Mouse (Mus musculus) forebrain, embryonic 11.5 days (tissue): ENCODE data around the gene Rinl. TPM values are rescaled to one million over a fixed set of nuclear protein-coding genes. Genes with fewer than 3 reads are reported as not detected.

Experiments used
- ATAC-seq: fragments of 200-750 bp; cut with Nextera tagmentation; replicated peaks from 2 replicates; pipeline ENCODE4 v1.8.0; 2017; ENCODE audit warnings: moderate TSS enrichment; ENCODE audit not compliant: low FRiP score
- DNase-seq: peaks from one replicate; pipeline ENCODE4 v3.0.0-alpha.2; 2017; ENCODE audit warnings: low spot score
- H3K27ac ChIP-seq: fragments of 300-500 bp; sonication (generic); 2 replicates; pipeline ENCODE4 v1.5.1; 2014; ENCODE audit warnings: low read depth, low read length
- H3K27me3 ChIP-seq: fragments of 300-500 bp; sonication (generic); 2 replicates; pipeline ENCODE4 v1.6.1; 2014; ENCODE audit warnings: mild to moderate bottlenecking, low read length, mixed read lengths; ENCODE audit not compliant: control insufficient read depth, insufficient read depth
- H3K36me3 ChIP-seq: fragments of 300-500 bp; sonication (generic); 2 replicates; pipeline ENCODE4 v1.6.1; 2014; ENCODE audit warnings: mild to moderate bottlenecking, low read length, moderate library complexity, mixed read lengths; ENCODE audit not compliant: control insufficient read depth, insufficient read depth
- H3K4me1 ChIP-seq: fragments of 300-500 bp; sonication (generic); replicated peaks from 2 replicates; pipeline ENCODE4 v1.6.1; 2014; ENCODE audit warnings: low read length, mixed read lengths; ENCODE audit not compliant: control insufficient read depth, insufficient read depth
- H3K4me2 ChIP-seq: fragments of 300-500 bp; sonication (generic); 2 replicates; pipeline ENCODE4 v1.6.1; 2014; ENCODE audit warnings: low read depth, mild to moderate bottlenecking, low read length, moderate library complexity, mixed read lengths; ENCODE audit not compliant: severe bottlenecking
- H3K4me3 ChIP-seq: fragments of 300-500 bp; sonication (generic); 2 replicates; pipeline ENCODE4 v1.5.1; 2014; ENCODE audit warnings: low read depth, low read length
- H3K9ac ChIP-seq: fragments of 300-500 bp; sonication (generic); 2 replicates; pipeline ENCODE4 v1.6.1; 2014; ENCODE audit warnings: low read length
- H3K9me3 ChIP-seq: fragments of 300-500 bp; sonication (generic); 2 replicates; pipeline ENCODE4 v1.6.1; 2016; ENCODE audit warnings: low read length, mixed read lengths; ENCODE audit not compliant: control insufficient read depth
- WGBS: fragments of 180-500 bp; shearing (Covaris S2); extraction: QIAGEN DNeasy Blood & Tissue Kit; methylation state at CpG from one replicate; pipeline ENCODE4 v1.1.7; 2014; 5-methylcytosine and 5-hydroxymethylcytosine counted together
- polyA plus RNA-seq: library from polyadenylated mRNA; unstranded; fragments of >200 nt; fragmentation: Nextera tagmentation; extraction: Ambion mirVana; gene quantifications from 2 replicates; pipeline ENCODE4 v1.2.1, GENCODE M21; 2014

Gene Rinl
- polyA plus RNA-seq, 1 experiment from 2014 or later, result 2.1 TPM

DNA sequence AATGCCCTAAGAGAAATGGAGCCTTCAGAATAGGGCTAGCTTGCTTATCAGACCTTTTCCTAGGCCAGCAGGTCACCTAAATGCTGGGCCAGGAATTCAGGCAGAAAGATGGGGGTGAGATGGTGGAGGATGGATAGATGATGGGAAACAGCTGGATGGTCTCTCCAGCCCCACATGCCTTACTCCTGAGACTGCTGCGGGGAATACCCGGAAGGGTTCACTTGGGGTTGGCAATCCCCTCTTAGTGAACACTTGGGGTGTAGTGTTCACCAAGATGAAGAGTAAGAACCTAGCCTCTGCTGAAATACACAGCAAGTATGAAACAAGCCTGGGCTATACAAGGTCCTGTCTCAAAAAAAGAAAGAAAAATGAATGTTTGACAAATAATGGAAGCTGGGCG, 466 bp downstream of the Rinl start:
- 83% methylated on average over 3 of the region's 3 CpGs for WGBS
- DNase-seq (no peak), ATAC-seq (no peak)
- no peaks in the 10 kb centered on the region; the same call in 1 of the 2 replicates for H3K36me3 ChIP-seq
- H3K9me3 ChIP-seq, result no peaks in the 10 kb centered on the region
- no peaks in the 10 kb centered on the region for H3K4me1 ChIP-seq
- no peak overlapping the region for H3K9ac ChIP-seq
- no peak overlapping the region for H3K4me2 ChIP-seq
- H3K27ac ChIP-seq, result no peak overlapping the region
- H3K4me3 ChIP-seq, result no peak overlapping the region
- H3K27me3 ChIP-seq, result no peaks in the 10 kb centered on the region

DNA sequence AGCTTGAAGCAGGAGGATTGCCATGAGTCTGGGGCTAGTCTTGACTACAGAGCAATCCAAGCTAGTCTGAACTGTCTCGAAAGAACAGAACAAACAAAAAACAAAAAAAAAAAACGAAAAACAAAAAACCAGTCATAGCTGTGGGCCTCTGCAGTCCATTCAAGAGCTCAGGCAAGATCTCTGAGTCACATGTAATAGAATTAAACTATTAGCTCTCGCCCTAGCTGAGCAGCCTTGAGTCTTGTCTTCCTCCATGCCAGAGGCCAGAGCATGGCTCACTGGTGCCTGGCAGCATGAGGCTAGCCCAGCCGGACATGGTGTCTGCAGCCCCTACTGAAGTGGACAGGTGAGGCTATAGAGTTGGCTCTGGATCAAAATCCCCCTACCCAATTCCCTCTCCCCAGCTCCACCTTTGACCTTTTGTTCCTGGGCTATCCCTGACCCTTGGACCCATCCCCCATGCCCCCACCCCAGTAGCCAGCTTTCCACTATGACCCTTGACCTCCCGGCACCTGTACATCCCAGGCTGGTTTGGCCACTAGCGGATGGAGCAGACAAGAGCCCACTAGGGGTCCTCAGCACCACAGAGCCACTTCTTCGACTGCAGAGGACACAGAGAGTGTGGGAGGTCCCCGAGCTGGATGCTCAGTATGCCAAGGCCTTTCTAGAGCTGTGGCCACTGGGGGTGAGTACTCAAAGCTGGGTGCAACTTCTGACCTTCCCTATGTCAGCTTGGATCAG, 1.5 kb downstream of the Rinl start:
- Histone ChIP-seq H3K27ac (no peak overlapping the region), H3K36me3 (no peaks in the 10 kb centered on the region; the same call in 1 of the 2 replicates), H3K4me2 (no peak overlapping the region), H3K4me1 (no peaks in the 10 kb centered on the region), H3K27me3 (no peaks in the 10 kb centered on the region), H3K4me3 (no peak overlapping the region), H3K9me3 (no peaks in the 10 kb centered on the region), H3K9ac (no peak overlapping the region)
- DNase-seq, result no peak
- 49% methylated on average over 8 of the region's 8 CpGs for WGBS
- no peak for ATAC-seq

- no peak overlapping the region for H3K4me3 ChIP-seq
- no peaks in the 10 kb centered on the region for H3K4me1 ChIP-seq
- H3K9me3 ChIP-seq, result no peaks in the 10 kb centered on the region
- no peaks in the 10 kb centered on the region for H3K36me3 ChIP-seq
- no peak overlapping the region for H3K4me2 ChIP-seq
- no peaks in the 10 kb centered on the region for H3K27me3 ChIP-seq
- DNase-seq (no peak), ATAC-seq (no peak)
- H3K9ac ChIP-seq, result no peak overlapping the region
- H3K27ac ChIP-seq, result no peak overlapping the region
These were observed 2.9 kb downstream of the Rinl start for GRCm38 (mm10) chr7:28791706-28792105.

DNA sequence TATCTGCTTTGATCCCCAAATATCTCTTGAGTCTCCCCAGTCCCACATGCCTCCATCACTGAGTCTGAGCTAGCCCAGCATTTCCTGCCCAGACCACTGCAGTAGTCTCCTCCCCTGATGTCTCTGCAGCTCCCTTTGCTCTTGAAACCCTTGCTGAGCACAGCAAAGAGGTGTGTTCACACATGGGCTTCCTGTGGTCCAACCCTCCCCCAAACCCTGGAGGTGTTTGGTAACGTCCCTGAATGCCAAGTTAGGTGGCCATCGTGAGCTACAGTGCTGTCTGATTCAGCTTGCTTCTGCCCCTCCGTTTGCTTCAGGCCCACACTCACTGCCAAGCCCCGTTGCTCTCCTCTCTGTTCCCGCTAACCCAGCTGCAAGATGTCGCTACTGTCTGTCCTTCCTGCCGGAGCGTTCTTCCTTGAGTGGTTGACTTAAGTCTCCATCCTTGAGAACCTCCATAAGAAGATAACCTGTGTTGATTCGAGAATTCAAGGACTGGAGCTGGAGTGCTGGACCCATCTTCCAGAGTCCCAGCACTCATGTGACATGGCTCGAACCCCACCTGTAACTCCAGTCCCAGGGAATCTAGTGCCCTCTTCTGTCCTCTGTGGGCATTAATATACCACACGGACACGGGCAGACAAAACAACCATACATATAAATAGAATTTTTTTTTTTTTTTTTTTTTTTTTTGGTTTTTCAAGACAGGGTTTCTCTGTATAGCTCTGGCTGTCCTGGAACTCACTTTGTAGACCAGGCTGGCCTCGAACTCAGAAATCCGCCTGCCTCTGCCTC, 3.8 kb downstream of the Rinl start:
- Histone ChIP-seq H3K4me2 (no peak overlapping the region), H3K27me3 (no peaks in the 10 kb centered on the region), H3K27ac (no peak overlapping the region), H3K36me3 (no peaks in the 10 kb centered on the region), H3K4me3 (no peak overlapping the region), H3K9ac (no peak overlapping the region), H3K9me3 (no peaks in the 10 kb centered on the region), H3K4me1 (no peaks in the 10 kb centered on the region)
- ATAC-seq (no peak), DNase-seq (no peak)
- 80% methylated on average over 13 of the region's 14 CpGs for WGBS

GRCm38 (mm10) chr7:28793834-28794233, 5.1 kb downstream of the Rinl start:
- Histone ChIP-seq H3K4me3 (no peak overlapping the region), H3K4me2 (no peak overlapping the region), H3K27ac (no peak overlapping the region), H3K9ac (no peak overlapping the region), H3K36me3 (no peaks in the 10 kb centered on the region), H3K9me3 (no peaks in the 10 kb centered on the region), H3K27me3 (no peaks in the 10 kb centered on the region), H3K4me1 (no peaks in the 10 kb centered on the region)
- DNase-seq (no peak), ATAC-seq (no peak)
- 44% methylated on average over 2 of the region's 2 CpGs for WGBS

DNA sequence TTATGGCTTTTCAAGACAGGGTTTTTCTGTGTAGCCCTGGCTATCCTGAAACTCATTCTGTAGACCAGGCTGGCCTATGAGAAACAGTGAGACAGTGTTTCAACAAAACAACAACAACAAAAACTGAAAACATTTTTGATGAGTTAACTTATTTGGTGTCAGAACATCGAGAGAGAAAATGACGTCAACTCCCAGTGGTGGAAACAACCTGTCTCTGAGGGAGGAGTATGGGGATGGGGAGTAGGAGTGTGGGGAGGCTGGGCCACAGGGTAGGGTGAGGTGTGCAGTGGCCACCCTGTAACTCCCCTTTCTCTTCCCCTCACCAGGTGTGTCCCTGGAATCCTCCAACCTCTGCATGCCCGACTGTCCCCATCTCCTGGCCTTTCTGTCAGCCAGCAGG, 5.7 kb downstream of the Rinl start:
- Histone ChIP-seq H3K9ac (no peak overlapping the region), H3K27me3 (no peaks in the 10 kb centered on the region), H3K9me3 (no peaks in the 10 kb centered on the region), H3K36me3 (no peaks in the 10 kb centered on the region), H3K4me3 (no peak overlapping the region), H3K27ac (no peak overlapping the region), H3K4me1 (no peaks in the 10 kb centered on the region), H3K4me2 (no peak overlapping the region)
- DNase-seq (no peak), ATAC-seq (no peak)
- 82% methylated on average over 3 of the region's 3 CpGs for WGBS

- Histone ChIP-seq H3K9me3 (no peaks in the 10 kb centered on the region), H3K4me2 (no peak overlapping the region), H3K9ac (no peak overlapping the region), H3K4me1 (no peaks in the 10 kb centered on the region), H3K27me3 (no peaks in the 10 kb centered on the region), H3K4me3 (no peak overlapping the region), H3K36me3 (no peaks in the 10 kb centered on the region), H3K27ac (no peak overlapping the region)
- no peak for ATAC-seq
- no peak for DNase-seq
- WGBS, result 77% methylated on average over 15 of the region's 15 CpGs
These were observed 7.1 kb downstream of the Rinl start for GRCm38 (mm10) chr7:28795832-28796231.

- H3K4me2 ChIP-seq, result peak overlapping the region; percentile 40
- ATAC-seq, result peak; percentile 67
- H3K36me3 ChIP-seq, result no peaks in the 10 kb centered on the region
- no peaks in the 10 kb centered on the region for H3K27me3 ChIP-seq
- peak; percentile 87 for DNase-seq
- H3K9ac ChIP-seq, result peak overlapping the region; percentile 44
- 16% methylated on average over 32 of the region's 32 CpGs for WGBS
- H3K9me3 ChIP-seq, result no peaks in the 10 kb centered on the region
- H3K4me1 ChIP-seq, result no peaks in the 10 kb centered on the region
- H3K27ac ChIP-seq, result no peak overlapping the region
- peak overlapping the region; percentile 4; the same call in 1 of the 2 replicates for H3K4me3 ChIP-seq
These were observed 7.8 kb downstream of the Rinl start for GRCm38 (mm10) chr7:28796562-28796975.
